Mouse (Mus musculus) thymus, postnatal 36 days (tissue): ENCODE data around the gene Krtap6-5.
"Not testable (repeated sequence)": the region's sequence is repeated elsewhere in the genome, so short reads cannot be mapped to it uniquely, and the experiment has no call there.

Experiments
- DNase-seq, 2 experiments: peaks; one replicate each; pipeline ENCODE4 v3.0.0; 2022; ENCODE audit warnings: mixed read lengths in 2 of 2

The Krtap6-5 gene

DNA sequence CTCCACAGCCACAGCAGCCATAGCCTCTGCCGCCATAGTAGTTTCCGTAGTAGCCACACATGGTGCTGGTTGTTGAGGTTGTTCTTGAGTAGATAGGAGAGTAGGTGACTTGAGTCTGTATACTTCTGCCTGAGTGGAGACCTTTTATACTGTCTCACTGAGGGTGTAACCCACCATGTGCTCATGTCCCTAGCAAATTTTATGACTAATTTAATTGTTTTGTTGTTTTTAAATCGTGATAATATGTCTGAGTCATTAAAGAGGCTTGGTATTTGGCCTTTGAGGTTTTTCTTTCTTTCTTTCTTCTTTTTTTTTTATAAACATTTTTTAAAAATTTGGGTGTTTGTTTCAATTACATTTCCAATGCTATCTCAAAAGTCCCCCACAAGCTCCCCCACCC, at the start of gene Krtap6-5:
Krtap6-5 (minus strand) TSS at position 101 of the 400 bp plus-strand sequence.
- DNase-seq, result no peak

DNA sequence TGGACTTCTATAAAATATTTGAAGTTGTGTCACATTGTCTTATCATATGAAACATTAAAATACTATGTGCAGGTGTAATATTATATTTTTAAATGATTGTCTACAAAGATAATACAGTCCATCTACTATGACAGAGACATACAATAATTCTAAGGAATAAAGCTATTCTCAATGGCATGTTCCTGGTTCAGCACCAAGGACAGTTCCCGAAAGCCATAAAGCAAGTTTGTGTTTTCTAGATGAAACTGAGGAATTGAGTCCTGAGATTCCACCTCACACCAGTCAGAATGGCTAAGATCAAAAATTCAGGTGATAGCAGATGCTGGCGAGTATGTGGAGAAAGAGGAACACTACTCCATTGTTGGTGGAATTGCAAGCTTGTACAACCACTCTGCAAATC, 23.4 kb upstream of the Krtap6-5 start:
- DNase-seq, result not testable (repeated sequence)

DNA sequence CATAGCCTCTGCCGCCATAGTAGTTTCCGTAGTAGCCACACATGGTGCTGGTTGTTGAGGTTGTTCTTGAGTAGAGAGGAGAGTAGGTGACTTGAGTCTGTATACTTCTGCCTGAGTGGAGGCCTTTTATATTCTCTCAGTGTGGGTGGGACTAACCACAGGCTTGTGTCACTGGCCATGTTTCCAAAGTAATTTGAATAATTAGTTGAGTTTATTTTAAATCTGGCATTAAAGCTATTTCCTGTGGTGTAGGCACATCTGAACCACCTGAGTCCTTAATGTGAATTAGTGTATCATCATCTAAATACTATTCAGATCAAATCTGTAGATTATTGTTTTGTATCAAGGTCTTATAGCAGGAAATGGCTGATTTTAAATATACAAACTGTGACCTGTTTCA, 16.2 kb upstream of the Krtap6-5 start, which contains the start of gene 1110025L11Rik:
1110025L11Rik (minus strand) TSS at position 101 of the 400 bp plus-strand sequence.
- DNase-seq, result not testable (repeated sequence)

DNA sequence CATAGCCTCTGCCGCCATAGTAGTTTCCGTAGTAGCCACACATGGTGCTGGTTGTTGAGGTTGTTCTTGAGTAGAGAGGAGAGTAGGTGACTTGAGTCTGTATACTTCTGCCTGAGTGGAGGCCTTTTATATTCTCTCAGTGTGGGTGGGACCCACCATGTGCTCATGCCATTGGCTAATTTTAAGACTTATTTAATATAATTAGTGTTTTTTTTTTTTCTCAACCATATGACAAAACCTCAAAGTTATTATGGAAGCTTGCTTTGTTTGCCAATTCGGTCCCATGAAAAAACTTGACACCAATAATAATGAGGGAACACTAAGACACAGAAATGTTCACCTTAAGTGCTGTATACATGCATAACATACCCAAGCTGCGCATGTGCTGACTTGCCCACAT, 6.3 kb downstream of the Krtap6-5 start, which contains the start of gene Gm10228:
Gm10228 (minus strand) TSS at position 101 of the 400 bp plus-strand sequence.
- DNase-seq, result not testable (repeated sequence)

DNA sequence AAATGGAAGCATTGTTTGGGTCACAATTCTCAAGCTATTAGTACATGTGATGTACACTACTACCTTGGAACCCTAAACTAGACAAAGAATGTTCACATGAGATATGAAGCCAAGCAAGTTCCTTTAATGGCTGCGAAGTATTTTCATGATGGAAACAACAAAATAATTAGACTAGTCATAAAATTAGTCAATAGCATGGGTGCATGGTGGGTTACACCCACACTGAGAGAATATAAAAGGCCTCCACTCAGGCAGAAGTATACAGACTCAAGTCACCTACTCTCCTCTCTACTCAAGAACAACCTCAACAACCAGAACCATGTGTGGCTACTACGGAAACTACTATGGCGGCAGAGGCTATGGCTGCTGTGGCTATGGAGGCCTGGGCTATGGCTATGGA, 16.3 kb downstream of the Krtap6-5 start, which contains the start of gene Krtap6-1:
Krtap6-1 (plus strand) TSS at position 301 of the 400 bp plus-strand sequence.
- not testable (repeated sequence) for DNase-seq

DNA sequence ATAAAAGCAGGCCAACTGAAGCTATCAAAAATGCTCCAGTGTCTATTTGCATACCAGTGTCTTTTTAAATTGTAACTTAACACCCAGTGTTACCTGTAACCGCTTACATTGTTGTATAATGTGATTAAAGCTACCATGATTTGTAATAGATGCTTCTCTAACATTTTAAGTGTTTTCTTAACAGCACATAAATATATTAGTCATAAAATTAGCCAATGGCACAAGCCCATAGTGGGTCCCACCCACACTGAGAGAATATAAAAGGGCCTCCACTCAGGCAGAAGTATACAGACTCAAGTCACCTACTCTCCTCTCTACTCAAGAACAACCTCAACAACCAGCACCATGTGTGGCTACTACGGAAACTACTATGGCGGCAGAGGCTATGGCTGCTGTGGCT, 32.7 kb downstream of the Krtap6-5 start, which contains the start of gene Gm10229:
Gm10229 (plus strand) TSS at position 301 of the 400 bp plus-strand sequence.
- DNase-seq, result not testable (repeated sequence)

DNA sequence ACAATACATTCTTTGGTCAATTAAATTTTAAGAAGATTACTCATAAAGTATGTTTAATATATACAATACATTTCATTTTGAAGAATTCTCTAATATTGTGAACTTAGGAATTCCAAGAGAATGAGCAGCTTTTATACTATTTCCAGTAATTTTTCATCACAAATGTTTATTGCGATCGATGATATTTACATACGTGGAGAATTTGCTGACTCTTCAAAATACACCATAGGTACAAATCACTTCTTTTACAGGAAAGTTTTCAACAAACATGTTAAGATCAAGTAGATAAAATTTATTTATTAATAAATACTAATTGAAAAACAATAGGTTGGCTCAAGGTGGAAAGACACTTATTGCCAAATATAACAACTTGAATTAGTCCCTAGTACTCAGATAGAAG, 33.7 kb downstream of the Krtap6-5 start:
- no peak for DNase-seq

DNA sequence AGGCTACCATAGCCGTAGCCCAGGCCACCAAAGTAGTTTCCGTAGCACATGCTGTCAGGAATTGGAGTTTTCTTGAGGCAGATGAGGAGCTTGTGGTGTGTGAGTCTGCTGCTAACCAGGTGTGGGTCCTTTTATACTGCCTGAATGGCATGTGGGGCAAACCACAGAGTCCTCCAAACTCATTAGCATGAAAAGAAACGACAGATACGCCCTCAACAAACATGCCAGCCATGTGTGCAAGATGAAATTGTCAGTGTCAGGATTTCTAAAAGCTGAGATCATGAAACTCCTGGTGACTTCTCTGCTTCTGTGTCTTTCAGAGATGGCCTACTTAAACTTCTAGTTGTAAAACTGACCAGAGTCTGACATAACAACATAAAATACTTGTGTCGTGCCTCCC, 37.0 kb downstream of the Krtap6-5 start, which contains the start of gene Krtap22-2:
Krtap22-2 (minus strand) TSS at position 101 of the 400 bp plus-strand sequence.
- DNase-seq, result no peak
